ENCODE assay signal across 19 mouse cellular contexts in genomic region chr12:70221425-70221824, GRCm38 (mm10).
"Had no signal": no experiment of that assay in that cellular context is flagged by ENCODE, and none has a peak within 500 bp of the region (broad histone marks: within the 10 kb centered on the region; RNA-seq: fewer than 3 reads in every experiment).

No protein-coding gene starts in this region.

- DNase-seq: kidney, adult 2 months; kidney, postnatal 36 days; layer of hippocampus, postnatal 36 days; lung, adult 18-20 months; lung, postnatal 10 days; lung, postnatal 36 days; right cerebral cortex, adult 18-20 months; right cerebral cortex, postnatal 25 days; spleen, adult 18-20 months; thymus, postnatal 25 days had no signal

- H3K4me3 ChIP-seq: left cerebral cortex, adult 2 months; lung, embryonic 15.5 days; midbrain, embryonic 12.5 days; midbrain, embryonic 15.5 days; myocyte; stomach, embryonic 15.5 days had no signal

- ATAC-seq: intestine, embryonic 16.5 days; midbrain, embryonic 15.5 days had no signal

- H3K27ac ChIP-seq: kidney, postnatal 0 days; left cerebral cortex, adult 2 months; liver, embryonic 14.5 days; lung, embryonic 15.5 days; midbrain, embryonic 12.5 days; midbrain, embryonic 15.5 days; stomach, embryonic 15.5 days had no signal

- H3K36me3 ChIP-seq: midbrain, embryonic 12.5 days; midbrain, embryonic 15.5 days had no signal

- H3K27me3 ChIP-seq: lung, embryonic 15.5 days; stomach, embryonic 15.5 days had no signal

- H3K9ac ChIP-seq: liver, embryonic 14.5 days; lung, embryonic 15.5 days; midbrain, embryonic 12.5 days; midbrain, embryonic 15.5 days; stomach, embryonic 15.5 days had no signal

- H3K9me3 ChIP-seq: lung, embryonic 15.5 days; midbrain, embryonic 12.5 days; midbrain, embryonic 15.5 days; stomach, embryonic 15.5 days had no signal
